Mouse (Mus musculus) thymus, postnatal 4 days (tissue): ENCODE results near the gene Prr36.

ENCODE experiments used
- DNase-seq: peaks from one replicate; pipeline ENCODE4 v3.0.0; 2021

The Prr36 gene

DNA sequence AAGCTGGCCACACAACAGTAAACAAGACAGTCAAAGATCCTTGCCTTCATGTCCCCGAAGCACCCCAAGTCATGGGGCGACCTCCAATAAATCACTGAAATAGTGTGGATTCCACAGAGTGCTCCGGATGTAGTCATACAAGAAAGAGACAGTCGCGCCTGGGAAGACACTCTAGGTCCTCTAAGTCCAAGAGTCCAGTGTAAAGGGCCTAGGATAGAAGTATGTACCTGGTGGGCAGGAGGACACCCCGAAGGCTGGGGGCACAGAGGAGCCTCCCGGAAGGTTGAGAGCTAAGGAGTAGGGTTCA, 23.7 kb downstream of the Prr36 start:
- DNase-seq: no peak

GRCm38 (mm10) chr8:4192807-4193587, 24.3 kb downstream of the Prr36 start:
- peak; percentile 96 for DNase-seq

GRCm38 (mm10) chr8:4192305-4192704, 25.0 kb downstream of the Prr36 start:
- DNase-seq: no peak

- no peak for DNase-seq
Measured at GRCm38 (mm10) chr8:4189031-4189722, 28.1 kb downstream of the Prr36 start.

DNA sequence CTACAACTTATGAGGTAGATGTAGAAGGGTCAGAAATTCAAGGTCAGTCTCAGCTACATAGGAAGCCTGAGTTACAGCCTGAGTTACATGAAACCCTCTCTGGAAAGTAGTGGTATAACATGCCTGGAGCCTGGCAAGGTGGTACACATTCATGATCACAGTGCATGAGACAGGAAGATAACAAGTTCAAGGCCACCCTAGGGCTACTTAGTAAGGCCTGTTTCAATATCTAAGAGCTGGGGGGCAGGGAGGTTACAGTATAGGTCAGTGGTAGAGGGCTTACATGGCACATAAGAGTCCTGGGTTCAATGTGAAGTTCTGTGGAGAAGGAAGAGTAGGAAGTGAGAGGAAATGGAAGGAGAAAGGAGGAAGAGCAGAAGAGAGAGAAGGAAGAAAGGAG, 28.7 kb downstream of the Prr36 start:
- no peak for DNase-seq

GRCm38 (mm10) chr8:4186151-4186550, 31.1 kb downstream of the Prr36 start:
- no peak for DNase-seq

GRCm38 (mm10) chr8:4183409-4183808, 33.9 kb downstream of the Prr36 start:
- no peak for DNase-seq

GRCm38 (mm10) chr8:4174018-4174417, 43.2 kb downstream of the Prr36 start:
- DNase-seq: no peak

DNA sequence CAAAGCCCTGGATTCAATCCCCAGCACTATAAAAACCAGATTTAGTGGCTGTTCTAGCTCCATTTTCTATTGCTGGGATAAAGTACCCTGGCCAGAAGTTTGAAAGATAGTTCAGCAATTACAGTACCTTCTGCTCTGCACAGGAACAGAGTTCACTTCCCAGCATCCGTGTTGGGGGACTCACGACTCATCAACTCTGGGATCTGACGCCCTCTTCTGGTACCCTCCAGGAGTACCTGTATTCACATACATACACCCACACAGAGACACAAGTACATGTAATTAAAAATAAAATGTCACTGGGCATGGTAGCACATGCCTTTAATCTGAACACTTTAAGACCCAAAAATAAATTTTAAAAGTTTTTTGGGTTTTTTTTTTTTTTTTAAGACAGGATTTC, 44.8 kb downstream of the Prr36 start:
- DNase-seq: no peak

DNA sequence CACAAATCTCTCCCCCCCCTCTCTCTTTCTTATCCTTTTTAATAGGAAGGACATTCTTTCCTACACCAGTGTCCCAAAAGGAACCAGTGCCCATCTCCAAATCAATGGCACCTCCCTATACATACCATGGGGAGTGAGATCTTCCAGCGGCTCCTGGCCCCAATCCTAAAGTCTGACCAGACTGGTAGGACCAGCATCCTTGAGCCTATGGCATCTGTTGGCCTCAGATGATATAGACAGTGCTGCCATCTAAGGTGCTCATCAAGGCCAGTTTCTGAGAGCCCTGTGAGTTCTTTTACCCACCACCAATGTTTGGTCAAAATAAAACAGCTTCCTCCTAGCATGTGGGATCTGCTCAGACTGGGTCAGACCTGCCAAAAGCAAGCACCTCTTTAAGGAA, 49.3 kb downstream of the Prr36 start:
- DNase-seq: no peak

GRCm38 (mm10) chr8:4166881-4167525, 50.3 kb downstream of the Prr36 start:
- DNase-seq: no peak

- DNase-seq: peak; percentile 96
Measured at GRCm38 (mm10) chr8:4165852-4166751, 51.2 kb downstream of the Prr36 start, which contains the start of gene Evi5l. Evi5l (plus strand) TSS chr8:4166567.

DNA sequence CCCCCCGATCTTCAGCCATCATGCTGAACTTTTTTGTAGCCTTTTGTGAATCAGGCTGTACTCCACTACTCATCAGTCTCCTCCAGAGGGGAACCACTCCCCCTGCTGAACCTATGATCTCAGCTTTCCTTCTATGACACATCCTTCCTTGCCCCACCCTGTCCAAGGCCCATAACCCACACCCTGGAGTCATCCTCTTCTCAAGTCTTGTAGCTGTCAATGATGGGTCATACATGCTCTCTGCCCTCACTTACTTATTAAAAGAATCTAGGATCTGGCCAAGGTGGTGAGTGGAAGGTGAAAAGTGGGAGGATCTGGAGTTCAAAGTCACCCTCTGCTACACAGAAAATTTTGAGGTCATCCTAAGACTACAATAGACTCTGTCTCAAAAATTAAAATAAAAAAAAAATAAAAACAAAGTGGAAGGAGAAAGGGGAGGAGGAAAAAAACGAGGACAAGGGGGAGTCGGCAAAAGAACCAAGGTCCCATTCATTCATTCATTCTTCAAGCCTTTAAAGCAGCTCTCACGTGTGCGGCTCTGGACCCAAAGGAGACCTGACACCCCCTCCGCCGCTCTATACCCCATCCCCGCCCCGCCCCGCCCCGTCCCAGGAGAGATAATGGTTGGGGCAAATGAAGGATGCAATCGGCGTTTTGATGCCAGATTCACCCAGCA, 51.9 kb downstream of the Prr36 start:
- DNase-seq: no peak

DNA sequence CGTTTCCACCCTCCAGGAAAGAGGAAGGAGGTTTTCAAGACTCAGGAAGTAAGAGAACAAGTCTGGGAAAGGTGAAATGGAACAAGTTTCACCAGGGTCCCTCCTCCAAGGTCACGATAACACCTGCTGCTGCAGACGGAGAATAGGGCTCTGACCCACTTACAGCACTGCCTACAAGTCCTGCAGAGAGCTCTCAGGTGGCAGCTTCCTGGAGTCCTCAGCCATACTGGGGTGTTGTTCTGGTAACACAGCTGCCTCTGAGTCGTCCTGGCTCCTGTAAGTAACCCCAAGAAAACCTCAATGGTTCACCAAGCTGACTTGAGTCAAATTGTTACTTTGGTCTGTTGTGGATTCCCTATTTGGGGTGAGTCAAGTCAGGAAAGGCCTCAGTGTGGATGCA, 54.5 kb downstream of the Prr36 start:
- DNase-seq: peak; percentile 64
